Mouse (Mus musculus) thymus, postnatal 14 days (tissue): ENCODE results near the gene Slain1.
"Not testable (repeated sequence)": the region's sequence is repeated elsewhere in the genome, so short reads cannot be mapped to it uniquely, and the experiment has no call there.

ENCODE experiments used
- DNase-seq: peaks from one replicate; pipeline ENCODE4 v3.0.0; 2021

Gene Slain1

DNA sequence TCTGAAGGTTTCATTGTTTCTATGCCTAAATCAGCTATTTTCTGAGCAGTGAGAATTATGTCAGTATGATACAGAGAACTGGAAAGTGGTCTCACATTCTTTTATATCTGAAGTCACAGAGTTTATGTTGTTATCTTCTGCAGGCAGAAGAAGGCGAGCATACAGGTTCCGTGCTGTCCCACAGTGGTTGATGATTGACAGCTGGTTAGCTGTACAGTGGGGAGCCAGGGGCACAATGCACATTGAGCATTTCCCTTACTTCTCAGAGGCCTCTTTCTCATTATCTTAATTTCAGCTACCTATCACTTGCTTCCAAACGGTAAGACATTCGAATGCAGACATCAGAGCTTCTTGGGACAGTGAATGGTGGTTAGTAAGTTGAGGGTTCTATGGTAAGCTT lies 73.8 kb downstream of the Slain1 start:
- no peak for DNase-seq

DNA sequence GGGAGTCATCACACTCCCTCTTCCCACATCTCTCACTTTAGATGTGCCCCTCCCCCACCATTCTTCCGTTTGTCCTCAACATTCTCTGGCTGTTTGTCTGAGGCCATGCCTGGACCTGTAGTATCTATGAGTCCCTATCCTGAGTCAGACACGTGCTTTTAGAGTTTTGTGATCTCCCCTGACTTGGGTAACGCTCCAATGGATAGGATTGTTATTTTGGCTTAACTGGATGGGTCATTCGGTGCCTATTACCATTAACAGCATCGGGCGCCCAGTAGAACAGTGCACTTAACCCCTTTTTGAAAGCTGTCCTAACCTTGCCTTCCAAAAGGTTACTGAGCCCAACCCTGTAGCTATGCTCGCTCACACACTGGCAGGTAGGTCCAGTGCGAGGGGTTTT lies 78.5 kb downstream of the Slain1 start:
- DNase-seq = no peak

DNA sequence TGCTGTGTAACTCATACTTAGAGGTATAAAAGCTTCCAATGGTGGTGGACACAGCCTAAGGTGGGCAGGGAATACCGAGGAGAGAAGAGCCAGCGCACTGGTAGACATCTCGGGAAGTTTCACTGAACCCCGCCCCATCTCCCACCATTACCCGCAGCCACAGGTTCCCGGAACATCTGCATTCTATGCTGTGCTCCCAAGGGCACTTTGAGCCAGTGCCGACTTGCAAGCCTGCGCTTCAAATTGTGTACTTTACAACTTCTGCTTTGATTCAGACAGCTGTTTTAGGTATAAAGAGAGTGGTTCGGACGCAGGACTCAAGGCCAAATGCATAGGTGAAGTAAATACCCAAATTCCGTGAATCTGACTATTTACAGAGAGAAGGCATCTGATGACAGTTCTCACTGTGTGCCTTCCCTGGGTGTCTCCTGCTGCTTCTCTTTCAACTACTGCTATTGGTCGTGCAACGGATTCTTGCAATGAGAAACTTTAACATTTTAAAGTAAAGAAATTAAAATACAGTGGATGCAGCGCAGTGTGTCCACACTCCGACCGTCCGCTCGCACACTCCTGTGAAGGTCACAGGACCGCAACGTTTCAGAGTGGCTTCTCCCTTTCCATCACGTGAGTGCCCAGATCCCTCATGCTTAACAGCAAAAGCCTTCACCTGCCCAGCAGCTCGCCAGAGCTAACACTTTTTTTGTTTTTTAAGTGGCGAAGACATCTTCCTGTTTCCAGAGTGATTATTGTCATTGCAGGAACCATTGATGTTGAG lies 79.1 kb downstream of the Slain1 start:
- no peak for DNase-seq

DNA sequence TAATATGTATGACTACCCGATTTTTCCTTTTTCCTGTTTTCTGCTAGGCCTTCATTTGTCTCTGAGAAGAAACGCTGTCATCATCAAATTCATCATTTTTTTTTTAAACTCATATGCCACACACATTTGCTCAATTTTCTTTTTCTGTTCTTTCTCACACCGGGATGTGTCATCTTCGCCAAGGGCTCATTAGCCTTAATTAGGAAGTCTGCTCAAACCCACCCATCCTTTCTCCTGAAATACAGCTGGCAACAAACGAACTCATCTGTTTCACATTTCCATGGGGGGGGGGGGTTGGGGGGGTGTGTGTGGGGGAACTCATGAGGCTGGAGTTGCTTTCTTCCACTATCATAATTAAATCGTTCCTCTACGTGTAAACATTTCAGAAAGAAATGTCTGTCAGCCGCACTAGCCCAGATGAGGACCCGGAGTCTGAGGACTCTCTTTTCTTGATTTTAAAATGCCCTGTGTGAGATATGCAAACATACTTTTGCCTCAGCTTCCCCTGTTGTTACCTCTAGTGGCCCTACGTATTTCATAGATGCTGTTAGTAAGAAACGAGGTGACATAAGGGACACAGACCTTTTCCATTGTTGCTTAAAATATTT lies 79.8 kb downstream of the Slain1 start:
- DNase-seq = no peak

DNA sequence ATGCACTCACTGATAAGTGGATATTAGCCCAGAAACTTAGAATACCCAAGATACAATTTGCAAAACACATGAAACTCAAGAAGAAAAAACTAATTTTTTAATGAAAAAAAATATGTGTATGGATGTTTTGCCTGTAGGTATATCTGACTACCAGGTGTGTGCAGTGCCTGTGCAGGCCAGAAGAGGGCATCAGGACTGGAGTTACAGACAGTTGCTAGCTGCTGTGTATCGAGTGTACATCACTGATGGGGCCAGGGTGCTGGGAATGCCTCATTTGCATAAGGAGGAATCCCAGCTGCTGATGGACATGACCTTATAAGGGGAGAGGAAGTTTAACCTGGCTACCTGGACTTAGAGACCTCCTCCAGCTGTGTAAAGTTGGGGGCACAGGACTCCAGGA lies 82.6 kb downstream of the Slain1 start:
- DNase-seq = no peak

DNA sequence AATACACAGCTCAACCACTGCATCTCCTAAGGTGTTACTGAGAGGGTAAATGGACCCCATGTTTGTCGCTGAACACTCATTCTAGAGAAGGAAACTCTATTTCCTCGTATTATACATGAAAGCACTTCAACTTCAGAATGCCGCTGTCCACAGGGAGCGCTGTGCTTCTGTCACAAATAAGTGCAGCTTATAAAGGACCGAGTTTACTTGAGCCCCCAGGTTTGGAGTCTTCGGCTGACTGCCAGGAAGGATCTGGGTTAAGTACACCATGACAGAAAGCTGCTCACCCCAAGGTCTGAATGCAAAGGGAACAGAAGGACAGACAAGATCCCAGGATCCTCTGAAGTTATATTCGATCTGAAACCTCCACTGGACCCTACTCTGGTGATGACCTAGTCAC lies 91.2 kb downstream of the Slain1 start:
- DNase-seq = no peak

DNA sequence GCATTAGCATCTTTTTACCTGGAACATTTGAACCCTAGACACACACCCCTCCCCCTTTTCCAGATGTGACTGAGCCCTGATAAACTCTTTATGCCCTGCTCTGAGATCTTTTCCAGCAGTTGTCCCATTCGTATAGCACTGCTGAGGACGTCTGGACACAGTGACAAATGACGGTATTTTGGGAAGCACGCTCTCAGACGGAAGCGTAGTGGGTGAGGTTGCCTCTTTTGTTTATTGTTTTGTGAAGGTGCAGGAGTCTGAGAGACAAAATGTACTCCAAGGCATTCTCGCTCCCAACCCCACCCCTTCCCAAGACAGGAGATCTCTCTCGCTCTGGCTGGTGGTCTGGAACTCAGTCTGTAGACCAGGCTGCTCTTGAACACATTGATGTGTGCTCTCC lies 92.1 kb downstream of the Slain1 start:
- no peak for DNase-seq

DNA sequence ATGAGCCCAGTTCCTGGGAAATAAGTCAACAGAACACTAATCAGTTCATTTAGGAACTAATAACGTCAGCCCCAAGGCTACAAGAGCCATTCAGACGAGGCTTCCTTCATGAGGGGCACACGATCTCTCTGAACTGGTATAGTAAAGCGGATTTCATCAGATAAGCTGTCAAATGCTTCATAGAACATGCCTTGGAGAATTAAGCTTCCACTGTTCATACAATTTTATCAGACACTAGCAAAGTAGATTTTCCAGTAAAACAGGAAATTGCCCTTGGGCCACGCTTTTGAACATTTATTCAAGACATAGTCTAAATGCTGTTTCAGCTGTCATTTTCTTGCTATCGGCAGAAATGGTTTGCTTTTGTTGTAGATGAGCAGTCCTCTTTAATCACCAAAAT lies 97.3 kb downstream of the Slain1 start:
- no peak for DNase-seq

DNA sequence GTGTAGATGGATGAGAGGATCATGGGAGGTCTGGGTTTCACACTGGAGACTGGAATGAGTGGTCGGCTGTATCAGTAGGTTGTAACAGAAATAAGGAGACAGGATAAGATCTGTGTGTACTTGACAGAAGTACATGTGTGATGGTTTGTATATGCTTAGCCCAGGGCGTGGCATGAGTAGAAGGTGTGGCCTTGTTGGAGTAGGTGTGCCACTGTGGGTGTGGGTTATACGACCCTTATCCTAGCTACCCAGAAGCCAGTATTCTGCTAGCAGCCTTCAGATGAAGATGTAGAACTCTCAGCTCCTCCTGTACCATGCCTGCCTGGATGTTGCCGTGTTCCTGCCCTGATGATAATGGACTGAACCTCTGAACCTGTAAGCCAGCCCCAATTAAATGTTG lies 100.6 kb downstream of the Slain1 start:
- not testable (repeated sequence) for DNase-seq

DNA sequence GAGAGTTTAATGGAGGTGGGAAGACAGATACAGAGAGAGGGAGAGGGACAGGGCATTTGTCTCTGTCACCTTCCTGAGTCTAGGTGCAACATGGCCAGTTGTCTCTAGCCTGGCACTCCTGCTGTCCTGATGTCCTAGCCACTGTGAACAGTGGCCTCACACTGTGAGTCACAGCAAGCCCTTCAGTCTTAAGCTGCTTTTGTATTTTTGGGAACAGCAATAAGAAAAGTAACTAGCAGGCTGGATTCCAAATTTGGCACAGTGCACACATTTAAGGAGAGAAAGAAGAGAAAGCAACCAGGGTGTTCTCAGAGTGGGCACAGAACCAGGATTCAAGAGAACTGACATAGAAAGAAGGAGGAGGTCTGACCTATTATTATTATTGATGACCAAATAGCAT lies 101.4 kb downstream of the Slain1 start:
- DNase-seq = no peak

DNA sequence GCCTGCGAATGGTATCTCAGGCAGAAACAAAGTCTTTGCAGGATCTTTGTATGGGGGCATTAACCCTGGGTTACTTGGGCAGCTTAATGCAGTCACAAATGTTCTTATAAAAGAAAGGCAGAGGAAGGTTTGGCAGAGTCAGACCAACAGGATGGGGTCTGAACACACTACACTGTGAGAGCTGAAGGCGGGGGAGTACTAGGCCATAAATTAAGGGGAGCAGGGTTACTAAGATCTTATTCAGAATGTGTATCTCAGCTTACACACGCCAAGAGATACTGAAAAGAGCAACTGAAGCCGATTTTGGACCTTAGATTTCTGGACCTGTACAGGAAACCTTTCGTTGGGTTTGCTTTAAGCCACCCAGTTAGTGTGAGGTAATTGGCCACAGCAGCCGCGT lies 102.7 kb downstream of the Slain1 start:
- DNase-seq = no peak

DNA sequence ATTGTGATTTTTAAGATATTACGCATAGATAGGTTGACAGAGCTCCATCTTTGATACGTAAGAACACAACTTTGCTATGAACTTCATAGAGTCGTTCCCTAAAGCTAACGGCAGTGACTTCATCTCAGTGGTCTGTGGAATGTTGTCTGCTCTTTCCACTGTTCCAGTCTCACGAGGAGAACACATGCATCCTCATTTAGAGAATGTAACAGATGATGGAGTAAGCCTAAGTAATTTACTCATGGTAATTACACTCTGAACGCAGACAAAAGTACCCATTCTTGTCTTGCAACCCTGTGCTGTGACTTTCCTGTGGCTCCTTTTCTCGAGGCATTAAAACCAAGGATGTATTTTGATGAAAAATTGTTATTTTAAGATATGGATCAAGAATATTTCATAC lies 104.0 kb downstream of the Slain1 start:
- no peak for DNase-seq

DNA sequence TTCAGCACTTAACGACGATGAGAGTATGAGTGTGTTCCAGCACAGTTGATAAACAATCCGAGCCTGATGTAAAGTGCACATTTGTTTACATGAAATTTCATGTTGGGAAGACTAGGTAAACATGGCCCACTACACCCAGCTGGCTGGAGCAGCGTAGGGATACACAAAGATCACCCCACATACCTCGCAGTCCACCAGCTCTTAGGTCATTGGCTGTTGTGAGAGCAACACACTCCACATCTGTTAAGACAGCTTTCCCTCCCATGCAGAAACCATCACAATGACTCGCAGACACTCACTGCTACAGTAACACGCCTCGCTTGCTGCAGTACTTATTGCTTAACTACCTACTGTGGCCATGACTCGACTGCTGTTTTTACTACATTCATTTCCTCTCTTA lies 104.4 kb downstream of the Slain1 start:
- DNase-seq = no peak
